Mouse (Mus musculus) myocyte (in vitro differentiated cells): ENCODE data around the gene Slc5a12. TPM values are rescaled to one million over a fixed set of nuclear protein-coding genes. Genes with fewer than 3 reads are reported as not detected.

ENCODE experiments used
- H3K27me3 ChIP-seq: one replicate; pipeline ENCODE4 v1.6.1; 2011; ENCODE audit not compliant: control insufficient read depth, insufficient read depth, insufficient read length
- H3K36me3 ChIP-seq: one replicate; pipeline ENCODE4 v1.6.1; 2011; ENCODE audit not compliant: control insufficient read depth, insufficient read depth
- H3K4me2 ChIP-seq: one replicate; pipeline ENCODE4 v1.6.1; 2011; ENCODE audit warnings: low read depth, control low read depth
- H3K4me3 ChIP-seq: one replicate; pipeline ENCODE4 v1.5.1; 2011; ENCODE audit warnings: mild to moderate bottlenecking, control low read depth, moderate library complexity
- H3K79me2 ChIP-seq: one replicate; pipeline ENCODE4 v1.6.1; 2011; ENCODE audit not compliant: control insufficient read depth, insufficient read depth
- H3ac ChIP-seq: one replicate; pipeline ENCODE4 v1.6.1; 2011; ENCODE audit not compliant: control insufficient read depth, insufficient read length
- USF1 ChIP-seq: IDR thresholded peaks from one replicate; pipeline ENCODE4 v1.6.1; 2011; ENCODE audit warnings: low read depth, mild to moderate bottlenecking, control low read depth, moderate library complexity
- polyA plus RNA-seq: library from polyadenylated mRNA; unstranded; fragments of >200 nt; fragmentation: generic; extraction: Trizol; gene quantifications from one replicate; pipeline ENCODE4 v1.2.1, GENCODE M21; 2012; ENCODE audit warnings: missing spikeins

Slc5a12 gene
- polyA plus RNA-seq, 1 experiment = not detected

DNA sequence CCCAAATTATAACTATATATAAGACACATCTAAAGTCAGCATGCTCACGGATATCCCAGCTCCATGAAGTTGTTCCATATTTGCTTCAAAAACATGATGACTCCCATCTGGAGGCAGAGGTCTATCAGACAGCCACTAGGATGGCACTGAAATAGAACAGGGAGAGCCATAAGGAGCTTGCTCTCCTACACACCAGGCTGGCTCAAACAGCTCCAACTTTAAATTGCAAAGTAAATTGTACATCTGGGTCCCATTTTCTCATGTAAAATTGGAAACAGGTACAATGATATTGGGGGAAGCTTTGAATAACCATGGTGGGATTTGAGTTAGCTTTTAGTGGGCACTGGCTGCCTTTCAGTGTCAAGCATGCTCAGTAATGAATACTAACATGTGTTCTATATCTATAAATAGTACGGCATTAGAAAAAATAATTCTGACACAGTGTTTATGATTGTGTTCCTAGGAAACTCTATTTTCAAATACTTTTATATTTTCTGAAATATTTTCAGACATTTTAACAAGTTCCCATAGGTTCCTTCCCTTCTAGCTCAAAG, 74.0 kb downstream of the Slc5a12 start:
- Histone ChIP-seq H3K79me2 (no peaks in the 10 kb centered on the region), H3K36me3 (no peaks in the 10 kb centered on the region), H3K4me2 (no peak overlapping the region), H3K27me3 (no peaks in the 10 kb centered on the region), H3K4me3 (no peak overlapping the region), H3ac (no peak overlapping the region)
- no peak for TF ChIP-seq USF1

Other genes starting within 250 kb of the Slc5a12 start
- gene Fibin, start 234.1 kb upstream of the Slc5a12 start, polyA plus RNA-seq = 5.9 TPM
- not detected for gene Muc15, start 124.0 kb downstream of the Slc5a12 start, polyA plus RNA-seq